Mouse (Mus musculus) heart, postnatal 36 days (tissue): ENCODE data around the gene Igf1. TPM values are rescaled to one million over a fixed set of nuclear protein-coding genes. Genes with fewer than 3 reads are reported as not detected.

Experiments
- DNase-seq, 2 experiments: peaks; one replicate each; pipeline ENCODE4 v3.0.0; 2021 to 2022
- intact Hi-C: fragments of 180-260 bp; cut with DNase I; formaldehyde crosslinking; loops from one replicate; pipeline ENCODE4 v1.15.1; 2025
- total RNA-seq, 2 experiments: library from RNA; stranded (reverse); gene quantifications; 2 replicates each; pipeline ENCODE4 v1.2.3; 2021

Gene Igf1
- total RNA-seq, result 10 to 100 TPM; 15.5 to 18.8 TPM

DNA sequence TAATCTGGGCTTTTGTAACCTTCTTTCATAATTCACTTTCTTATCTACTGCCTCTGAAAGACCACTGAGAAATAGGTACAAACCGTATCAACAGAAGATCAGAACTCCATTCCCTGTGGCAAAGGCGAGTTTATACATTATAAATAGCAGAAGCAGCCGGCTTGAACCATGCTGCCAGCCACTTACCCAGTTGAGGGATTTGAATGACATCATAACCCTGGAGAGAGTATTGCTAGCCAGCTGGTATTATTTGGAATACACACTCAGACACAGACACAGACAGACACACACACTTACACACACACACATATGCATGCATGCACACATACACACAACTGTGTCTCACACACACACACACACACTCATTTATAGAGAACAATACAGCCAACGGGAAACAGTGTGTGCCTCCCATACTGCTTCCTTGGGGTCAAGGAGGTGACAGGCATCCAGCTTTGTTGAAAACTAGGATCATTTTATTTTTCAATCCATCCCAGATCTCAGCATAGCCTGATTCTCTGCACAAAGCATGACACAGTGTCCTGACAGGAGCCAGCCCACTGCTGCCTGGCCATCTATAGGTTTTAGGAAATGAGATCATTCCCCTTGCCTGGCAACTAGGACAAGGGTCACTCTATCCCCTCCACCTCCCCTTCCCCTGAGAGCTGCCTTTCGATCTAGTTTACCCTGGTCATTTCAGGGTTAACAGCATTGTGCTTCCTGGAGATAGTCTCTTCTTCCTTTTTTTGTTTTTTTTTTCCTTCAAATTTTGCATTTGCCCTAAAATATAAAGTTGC lies at the start of gene Igf1:
TSS of gene Igf1 (plus strand) at position 253 of the 794 bp plus-strand sequence.
- no peak for DNase-seq
- intact Hi-C loops, result loop anchor here (5.0 to 10.0 kb wide), 4 partner anchors 259 to 469 kb away; partner anchors contain the start of genes Nup37 and Parpbp

DNA sequence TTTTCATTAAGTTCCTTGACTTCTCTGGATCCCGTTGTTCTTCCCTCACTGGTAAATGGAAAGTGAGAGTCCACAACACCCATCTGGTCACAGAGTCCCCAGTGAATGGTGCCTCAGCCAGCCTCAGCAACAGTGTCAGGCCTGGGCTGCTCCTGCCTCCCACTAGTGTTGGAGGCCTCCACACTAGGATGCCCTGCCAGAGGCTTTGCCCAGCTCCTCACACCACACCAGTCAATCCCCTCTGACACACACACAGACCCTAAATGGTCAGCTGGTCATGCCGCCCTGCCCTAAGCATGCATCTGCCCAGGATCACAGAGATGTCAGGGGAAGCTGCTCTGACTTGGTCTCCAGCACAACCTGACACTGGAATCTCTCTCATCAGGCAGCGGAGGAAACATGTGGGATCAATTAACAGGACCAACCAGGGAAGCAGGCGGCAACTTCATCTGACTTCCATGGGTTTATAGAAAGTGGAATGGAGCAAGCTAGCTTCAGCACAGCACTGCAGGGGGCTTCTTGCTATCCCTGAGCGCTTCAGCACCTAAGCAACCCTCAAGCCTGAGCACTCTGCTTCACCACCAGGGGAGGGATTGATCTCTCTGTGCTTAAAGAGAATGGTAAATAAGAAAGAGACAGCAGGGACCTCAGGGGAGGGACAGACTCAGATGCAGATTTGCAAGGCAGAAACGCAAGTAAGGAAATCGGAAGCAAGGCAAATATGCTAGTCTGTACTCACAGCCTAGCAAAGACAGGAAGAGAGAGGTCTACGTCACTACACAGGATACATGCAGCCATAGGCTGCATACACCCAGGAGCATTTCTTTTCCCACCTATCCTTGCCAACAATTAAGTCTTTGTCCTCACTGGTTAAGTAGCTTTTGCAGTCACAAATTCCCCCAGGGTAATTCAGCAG lies 45.6 kb upstream of the Igf1 start:
- intact Hi-C loops, result no loop called here
- no peak for DNase-seq

DNA sequence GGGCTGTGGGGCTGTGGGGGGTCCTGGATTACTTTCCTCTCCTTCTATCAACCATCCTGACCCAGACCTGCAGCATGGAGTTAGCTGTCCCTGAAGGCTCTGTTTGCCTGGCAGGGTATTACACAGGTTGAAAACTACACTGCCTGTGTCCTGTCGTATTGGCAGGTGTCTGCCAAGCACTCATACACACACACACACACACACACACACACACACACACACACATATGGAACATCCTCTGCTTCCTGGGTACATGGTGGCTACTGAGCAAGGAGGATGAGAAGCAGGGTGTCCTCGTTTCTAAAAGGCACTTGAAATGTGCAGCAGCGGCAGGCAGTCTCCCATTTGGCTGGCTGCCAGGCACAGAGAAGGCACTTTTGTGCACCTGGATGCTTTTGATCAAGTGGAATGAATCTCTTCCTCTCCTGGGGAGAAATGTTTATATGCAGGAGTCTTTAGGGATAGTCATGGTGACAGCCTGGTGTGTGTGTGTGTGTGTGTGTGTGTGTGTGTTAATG lies 44.9 kb upstream of the Igf1 start:
- intact Hi-C loops, result no loop called here
- no peak for DNase-seq

DNA sequence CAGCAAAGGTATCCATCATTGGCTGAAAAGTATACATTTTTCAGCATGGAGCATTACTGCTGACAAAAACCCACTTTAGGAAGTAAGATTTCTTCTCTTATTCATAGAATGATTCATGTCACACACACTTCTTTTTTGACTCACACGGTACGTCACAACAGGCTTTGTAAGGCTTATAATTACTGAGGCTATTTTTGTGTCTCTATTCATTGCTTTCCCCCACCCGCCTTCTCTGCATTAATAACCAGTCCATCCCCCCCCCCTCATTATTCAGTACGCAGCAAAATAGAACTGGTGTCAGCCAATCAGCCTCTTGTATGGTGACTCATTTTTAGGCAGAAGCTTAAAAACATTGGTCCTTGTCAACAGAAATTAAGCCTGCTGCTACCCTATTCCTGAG lies 41.2 kb upstream of the Igf1 start:
- intact Hi-C loops, result no loop called here
- DNase-seq, result no peak

DNA sequence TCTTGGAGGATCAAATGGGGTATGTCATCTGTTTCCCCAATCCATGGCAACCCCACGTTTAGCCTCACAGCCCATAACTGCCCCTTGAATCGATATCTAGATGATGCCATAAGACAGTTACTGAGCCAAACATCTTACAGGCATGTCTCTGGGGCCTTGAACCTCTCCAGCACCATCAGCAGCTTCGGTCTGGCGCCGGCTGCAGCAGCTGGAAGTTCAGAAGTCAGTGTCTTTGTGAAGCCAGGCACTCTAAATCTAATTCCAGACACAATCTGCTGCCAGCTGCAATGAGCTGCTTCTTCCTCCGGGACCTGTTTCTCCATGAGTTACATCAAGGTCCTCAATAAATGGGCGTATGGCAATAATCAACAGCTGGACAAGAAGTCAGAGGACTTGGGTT lies 40.3 kb upstream of the Igf1 start:
- intact Hi-C loops, result no loop called here
- no peak for DNase-seq

DNA sequence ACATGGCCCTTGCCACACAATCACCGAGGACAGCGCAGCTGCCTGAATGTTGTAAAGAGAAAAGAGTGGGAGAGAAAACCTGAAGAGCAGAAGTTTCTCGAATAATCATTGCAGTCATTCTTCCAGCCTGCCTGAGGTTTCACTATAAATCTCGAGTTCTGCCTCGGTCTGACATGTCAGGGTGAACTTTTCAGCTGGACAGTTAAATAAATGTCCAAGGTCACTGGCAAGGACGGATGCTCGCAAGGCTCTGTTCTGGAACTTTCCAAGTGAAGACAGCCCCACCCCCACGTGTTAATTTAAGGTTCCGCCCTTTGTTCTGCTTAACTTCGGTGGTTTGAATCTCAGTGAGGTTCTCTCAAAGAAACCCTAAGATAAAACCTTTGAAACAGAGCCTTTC lies 36.2 kb upstream of the Igf1 start:
- intact Hi-C loops, result no loop called here
- no peak for DNase-seq

DNA sequence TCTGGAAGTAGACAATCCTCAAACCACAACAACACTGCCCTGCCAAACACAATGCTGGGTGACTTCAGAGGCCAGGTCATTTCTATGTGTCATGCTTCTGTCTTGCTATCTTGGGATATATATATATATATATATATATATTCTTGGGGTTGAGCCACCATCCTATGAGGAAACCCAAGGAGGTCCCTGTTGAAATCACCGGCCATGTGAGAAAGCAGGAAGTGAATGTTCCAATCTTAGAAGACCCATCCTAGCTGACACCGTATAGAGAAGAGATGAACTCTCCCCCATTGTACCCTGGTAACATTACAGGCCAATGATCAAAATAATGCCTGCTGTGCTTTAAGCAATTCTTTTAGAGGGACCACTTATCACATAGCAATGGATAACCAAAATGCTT lies 28.1 kb upstream of the Igf1 start:
- DNase-seq, result no peak
- intact Hi-C loops, result no loop called here

DNA sequence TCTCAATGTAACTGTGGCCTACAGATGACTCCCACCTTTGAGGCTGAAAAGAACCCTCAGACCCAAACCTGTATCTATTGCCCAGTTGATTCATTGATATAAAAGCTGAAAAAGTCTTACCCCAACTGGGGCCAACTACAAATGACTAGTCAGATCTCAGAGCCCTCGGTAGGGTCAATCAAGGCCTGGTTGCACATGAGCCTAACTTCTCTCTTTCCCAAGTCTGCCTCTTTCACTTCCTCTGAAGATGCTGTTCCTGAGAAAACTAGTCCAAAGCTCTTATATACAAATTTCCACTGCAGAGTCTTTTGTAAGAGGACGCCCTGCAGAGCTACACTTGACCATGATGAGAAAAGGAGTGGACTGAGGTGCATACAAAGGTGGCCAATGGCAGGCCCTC lies 27.4 kb upstream of the Igf1 start:
- intact Hi-C loops, result no loop called here
- no peak for DNase-seq

DNA sequence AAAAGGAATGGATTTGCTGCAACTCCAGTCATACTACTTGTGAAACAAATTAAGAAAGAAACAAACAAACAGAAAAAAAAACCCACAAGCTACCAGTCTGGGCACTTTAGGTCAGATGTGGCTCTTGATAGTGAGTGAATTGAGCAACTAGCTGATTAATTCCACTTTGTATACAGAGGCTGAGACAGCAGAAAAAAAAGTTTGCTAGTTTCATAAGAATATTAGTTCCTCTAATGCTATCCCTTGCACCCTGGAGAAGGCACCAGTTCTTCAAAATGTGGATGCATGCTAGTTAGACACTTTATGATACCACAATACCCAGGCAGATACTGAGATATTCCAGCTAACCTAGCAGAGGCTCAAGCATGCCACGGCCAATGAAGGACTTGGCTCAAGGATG lies 26.0 kb upstream of the Igf1 start:
- no peak for DNase-seq
- intact Hi-C loops, result no loop called here

DNA sequence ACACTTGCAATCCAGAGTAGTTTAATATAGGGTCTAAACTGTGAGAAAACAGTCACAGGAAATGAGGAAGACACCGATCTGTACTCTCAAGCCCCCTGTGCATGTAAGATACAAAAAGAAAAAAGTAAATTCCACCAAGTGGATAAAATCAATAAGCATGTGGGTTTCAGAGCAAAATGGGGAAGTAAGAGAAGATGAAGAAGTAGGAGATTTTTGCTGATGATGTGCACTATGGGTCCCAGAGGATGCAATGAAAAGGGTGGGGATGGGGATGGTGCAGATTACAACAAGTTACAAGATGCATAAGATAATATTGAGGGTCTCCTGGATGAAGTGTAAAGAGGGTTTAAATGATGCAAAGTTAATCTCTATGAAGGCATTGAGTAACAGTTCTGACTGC lies 18.6 kb upstream of the Igf1 start:
- no peak for DNase-seq
- intact Hi-C loops, result no loop called here

DNA sequence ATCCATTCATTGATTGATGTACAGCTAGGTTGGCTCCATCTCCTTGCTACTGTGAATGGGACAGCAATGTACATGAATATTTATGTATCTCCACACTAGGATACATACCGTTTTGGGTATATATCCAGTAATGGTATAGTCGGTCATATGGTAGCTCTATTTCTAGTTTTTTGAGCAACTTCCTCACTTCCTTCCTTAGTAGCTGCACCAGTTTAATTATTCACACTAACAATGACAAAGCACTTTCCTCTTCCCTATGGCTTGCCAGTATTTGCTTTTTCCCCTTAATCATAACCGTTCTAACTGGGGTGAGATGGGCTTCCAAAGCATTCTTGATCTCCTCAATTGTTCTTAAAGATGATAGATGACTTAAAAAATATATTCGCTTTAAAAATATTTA lies 15.6 kb upstream of the Igf1 start:
- no peak for DNase-seq
- intact Hi-C loops, result no loop called here

DNA sequence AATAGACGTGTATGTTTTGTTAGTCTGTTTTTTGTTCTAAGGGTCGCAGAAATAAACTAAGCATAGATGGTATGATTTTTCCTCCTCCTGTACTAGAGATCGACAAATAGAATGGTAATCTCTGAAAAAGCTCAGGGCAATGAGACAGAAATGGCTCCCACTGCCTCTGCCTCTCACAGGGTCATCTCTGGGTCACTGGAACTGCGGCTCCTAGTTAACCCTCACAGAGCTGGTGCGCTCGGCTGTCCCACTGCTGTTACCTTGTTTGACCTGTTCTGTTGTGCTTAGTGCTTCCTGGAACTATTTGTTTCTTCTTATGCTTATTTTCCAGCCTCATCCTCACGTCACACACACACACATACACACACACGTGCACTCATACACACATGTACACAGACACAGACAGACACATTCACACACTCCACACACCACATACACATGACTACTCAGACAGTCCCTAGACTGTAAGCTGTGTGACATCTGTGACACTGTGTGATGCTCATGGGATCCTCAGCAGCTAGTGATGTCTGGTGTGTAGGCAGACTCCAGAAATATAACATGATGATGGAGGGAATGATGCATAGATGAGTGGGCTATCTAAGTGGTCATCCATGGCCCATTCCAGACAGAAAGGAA lies 13.0 kb upstream of the Igf1 start:
- intact Hi-C loops, result no loop called here
- DNase-seq, result no peak

DNA sequence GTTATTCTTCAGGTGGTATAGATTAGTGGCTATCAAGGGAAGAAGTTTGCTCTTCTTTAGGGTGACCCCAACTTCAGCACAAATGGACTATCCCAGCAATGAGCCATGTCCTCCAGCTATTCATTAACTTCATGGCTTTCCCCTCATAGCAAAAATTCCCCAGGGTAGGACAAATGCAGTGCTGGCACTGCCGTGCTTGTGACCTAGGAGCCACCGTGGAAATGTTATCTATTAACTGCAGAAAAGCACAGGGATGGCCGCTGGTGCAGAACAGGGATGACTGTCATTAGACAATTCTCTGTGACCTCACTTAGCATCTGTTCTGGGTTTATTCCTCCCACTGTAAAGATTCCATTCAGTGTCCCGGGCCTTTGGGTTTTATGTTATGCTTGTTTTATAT lies 10.2 kb upstream of the Igf1 start:
- intact Hi-C loops, result no loop called here
- DNase-seq, result no peak

DNA sequence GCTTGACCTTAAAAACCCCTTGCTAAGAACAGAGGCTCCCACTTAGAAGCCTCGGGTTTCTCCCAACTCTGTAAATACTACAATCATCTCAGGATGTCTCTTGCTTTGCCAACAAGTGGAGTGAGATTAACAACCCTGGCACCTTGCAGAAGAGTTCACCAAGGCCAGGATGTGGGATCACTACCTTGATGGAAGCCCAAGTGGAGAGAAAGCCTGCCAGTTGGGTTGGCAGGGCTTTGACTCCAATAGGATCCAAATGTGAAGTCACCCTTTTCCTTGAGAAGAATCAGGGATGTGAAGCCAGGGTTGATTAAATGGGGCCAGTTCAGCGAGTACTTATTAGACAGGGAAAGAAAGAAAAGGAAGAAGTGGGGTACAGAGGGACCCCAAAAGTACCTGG lies 9.6 kb upstream of the Igf1 start:
- DNase-seq, result no peak
- intact Hi-C loops, result no loop called here

DNA sequence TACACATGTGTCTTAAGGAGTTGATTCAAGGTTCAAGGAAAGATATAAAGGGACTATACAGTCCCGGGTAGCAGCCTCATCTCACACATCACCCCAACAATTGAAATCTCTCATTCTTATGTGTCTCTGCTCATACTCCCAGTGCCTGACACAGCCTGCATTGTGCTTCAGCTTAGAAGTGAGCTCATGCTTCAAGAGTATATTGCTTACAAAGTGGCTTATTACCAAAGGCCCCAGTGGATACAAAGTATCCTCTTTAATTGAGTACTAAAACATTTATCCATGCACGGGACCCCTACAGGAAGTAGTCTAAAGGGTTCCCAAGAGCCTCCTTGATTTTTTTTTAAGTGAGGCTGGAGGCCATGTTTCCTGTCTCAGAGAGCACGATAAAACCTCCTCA lies 6.6 kb upstream of the Igf1 start:
- intact Hi-C loops, result loop anchor here (5.0 to 10.0 kb wide), 2 partner anchors 199 to 293 kb away; partner anchors contain the start of genes Nup37 and Parpbp
- DNase-seq, result no peak

DNA sequence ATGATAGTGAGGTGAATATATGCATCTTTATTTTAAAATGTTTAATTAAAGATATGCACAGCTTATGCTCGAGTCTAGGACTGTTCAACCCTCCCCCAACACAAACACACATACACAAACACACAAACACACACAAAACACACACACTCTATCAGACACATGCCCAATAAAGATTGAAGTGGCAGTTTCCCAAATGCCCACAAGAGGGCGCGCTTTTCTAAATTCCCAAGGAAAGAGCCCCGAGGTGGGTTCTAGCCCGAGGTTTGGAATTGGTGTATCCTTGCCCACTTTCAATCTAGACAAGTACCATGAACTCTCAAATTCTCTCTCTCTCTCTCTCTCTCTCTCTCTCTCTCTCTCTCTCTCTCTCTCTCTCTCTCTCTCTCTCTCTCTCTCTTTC lies 3.7 kb upstream of the Igf1 start:
- peak; percentile 77 to 87 for DNase-seq

DNA sequence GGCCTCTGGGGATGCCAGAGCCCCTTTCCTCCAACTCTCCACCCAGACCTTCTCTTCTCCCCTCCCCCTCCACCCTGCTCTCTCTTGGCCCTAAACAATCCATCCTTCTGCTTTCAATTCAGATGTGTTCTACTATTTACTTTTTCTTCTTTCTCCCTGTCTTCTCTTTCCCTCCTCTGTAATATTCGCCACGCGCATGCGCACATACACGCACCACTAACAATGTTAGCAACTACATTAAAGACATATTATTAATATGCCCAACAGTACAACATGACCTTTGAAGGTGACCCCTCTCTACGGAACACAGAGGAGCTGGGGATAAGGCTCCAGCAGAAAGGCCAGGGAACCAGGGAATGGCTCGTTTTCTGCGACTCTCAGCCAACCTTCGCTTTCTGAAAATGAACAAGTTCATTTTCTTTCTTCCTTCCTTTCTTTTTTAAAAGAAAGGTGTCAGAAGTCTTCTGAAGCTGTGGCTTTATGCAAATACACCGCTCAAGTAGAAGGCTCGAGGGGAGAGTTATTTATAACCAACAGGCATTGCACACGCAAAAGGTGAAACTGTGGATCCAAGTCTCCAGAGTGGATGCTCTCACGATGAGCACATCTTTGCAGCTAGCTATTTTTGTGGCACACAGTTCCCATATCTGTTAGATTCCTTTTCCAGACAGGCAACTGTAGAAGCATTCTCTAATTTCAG lies 2.5 kb upstream of the Igf1 start:
- intact Hi-C loops, result loop anchor here (1.0 to 10.0 kb wide), 5 partner anchors 116 to 472 kb away; partner anchors contain the start of genes Nup37 and Parpbp

More for the DNA sequence above, 3.7 kb upstream of the Igf1 start:
- intact Hi-C loops, result loop anchor here (5.0 to 10.0 kb wide), 2 partner anchors 202 to 290 kb away; partner anchors contain the start of genes Nup37 and Parpbp

DNA sequence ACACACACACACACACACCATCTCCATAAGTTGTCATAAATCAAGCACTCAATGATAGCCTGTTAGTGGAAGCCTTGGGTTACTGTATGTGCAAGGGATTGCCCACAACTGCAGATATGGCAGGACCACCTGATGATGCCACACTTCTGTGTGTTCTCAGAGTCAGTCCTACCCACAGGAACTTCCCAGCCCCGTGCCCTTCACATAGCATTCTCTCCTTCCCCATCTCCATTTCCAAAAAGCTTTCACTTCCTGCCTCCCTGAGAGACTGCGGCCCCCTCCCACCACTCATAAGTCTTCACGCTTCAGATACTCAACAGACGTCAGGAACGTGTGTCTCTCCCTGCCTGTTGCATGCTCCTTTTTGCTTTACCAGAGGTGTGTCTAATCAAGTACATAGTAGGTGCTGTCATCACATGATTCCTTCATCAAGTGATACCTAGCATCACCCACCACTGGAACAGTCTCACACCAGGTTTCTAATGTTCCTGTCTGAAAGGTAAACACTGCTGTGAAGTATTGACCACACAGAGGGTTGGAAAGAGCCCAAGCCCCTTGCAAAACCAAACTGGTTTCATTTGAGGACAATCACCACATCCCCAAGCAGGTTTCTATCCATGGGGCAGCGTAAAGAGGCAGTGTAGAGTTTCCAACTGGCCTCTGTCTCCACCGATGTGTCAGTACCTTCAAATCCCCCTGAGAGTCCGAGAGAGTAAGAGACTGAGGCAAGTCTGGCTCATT lies 680 bp upstream of the Igf1 start:
- DNase-seq, result no peak
- intact Hi-C loops, result loop anchor here (5.0 to 10.0 kb wide), 4 partner anchors 260 to 470 kb away; partner anchors contain the start of genes Nup37 and Parpbp

More for the DNA sequence above, 2.5 kb upstream of the Igf1 start:
- DNase-seq, result no peak

DNA sequence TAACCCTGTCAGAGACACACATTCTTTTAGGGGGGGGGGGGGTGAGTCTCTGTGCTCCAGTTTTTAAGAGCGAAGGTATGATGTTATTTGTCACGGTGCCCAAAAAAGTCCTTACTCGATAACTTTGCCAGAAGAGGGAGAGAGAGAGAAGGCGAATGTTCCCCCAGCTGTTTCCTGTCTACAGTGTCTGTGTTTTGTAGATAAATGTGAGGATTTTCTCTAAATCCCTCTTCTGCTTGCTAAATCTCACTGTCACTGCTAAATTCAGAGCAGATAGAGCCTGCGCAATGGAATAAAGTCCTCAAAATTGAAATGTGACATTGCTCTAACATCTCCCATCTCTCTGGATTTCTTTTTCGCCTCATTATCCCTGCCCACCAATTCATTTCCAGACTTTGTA lies 874 bp downstream of the Igf1 start:
- intact Hi-C loops, result loop anchor here (5.0 to 10.0 kb wide), 4 partner anchors 258 to 468 kb away; partner anchors contain the start of genes Nup37 and Parpbp

More for the DNA sequence above, 874 bp downstream of the Igf1 start:
- peak in 1 of 2 experiments; percentile 41 for DNase-seq
